Mouse (Mus musculus) cerebellum, adult 11-12 months (tissue): ENCODE measurements at regions not wholly inside any gene's neighbourhood (a gene's known extent, or its start where the extent isn't known, plus 50 kb on each side); places are given as distances from the start of the nearest gene placed in this dataset.

Source experiments
- DNase-seq: peaks from one replicate; pipeline ENCODE4 v3.0.0; 2022

GRCm38 (mm10) chr7:124868133-124868603, 576.3 kb upstream of the Kdm8 start:
- peak; percentile 48 for DNase-seq

- DNase-seq: no peak
Observed at GRCm38 (mm10) chr7:124868621-124869020, 575.9 kb upstream of the Kdm8 start.

GRCm38 (mm10) chr7:124880771-124881170, 563.7 kb upstream of the Kdm8 start:
- no peak for DNase-seq

GRCm38 (mm10) chr7:124907233-124907632, 537.2 kb upstream of the Kdm8 start:
- DNase-seq: no peak

GRCm38 (mm10) chr7:124907662-124908296, 536.7 kb upstream of the Kdm8 start:
- no peak for DNase-seq

- DNase-seq: no peak
Observed at GRCm38 (mm10) chr7:124914061-124914460, 530.4 kb upstream of the Kdm8 start.

GRCm38 (mm10) chr7:124914479-124914878, 530.0 kb upstream of the Kdm8 start:
- no peak for DNase-seq

- DNase-seq: no peak
Observed at GRCm38 (mm10) chr7:124914972-124915371, 529.5 kb upstream of the Kdm8 start.

GRCm38 (mm10) chr7:124915637-124916036, 528.8 kb upstream of the Kdm8 start:
- no peak for DNase-seq

GRCm38 (mm10) chr7:124917606-124918120, 526.8 kb upstream of the Kdm8 start:
- DNase-seq: no peak

GRCm38 (mm10) chr7:124922806-124923205, 521.7 kb upstream of the Kdm8 start:
- DNase-seq: no peak

GRCm38 (mm10) chr7:124933573-124933972, 510.9 kb upstream of the Kdm8 start:
- no peak for DNase-seq

GRCm38 (mm10) chr7:124939357-124939756, 505.1 kb upstream of the Kdm8 start:
- no peak for DNase-seq

- DNase-seq: no peak
Observed at GRCm38 (mm10) chr7:124941527-124941926, 502.9 kb upstream of the Kdm8 start.

- DNase-seq: no peak
Observed at GRCm38 (mm10) chr7:124946424-124946823, 498.1 kb upstream of the Kdm8 start.

GRCm38 (mm10) chr7:124957329-124957728, 487.1 kb upstream of the Kdm8 start:
- DNase-seq: no peak

GRCm38 (mm10) chr7:124974870-124975488, 469.5 kb upstream of the Kdm8 start:
- no peak for DNase-seq

- DNase-seq: no peak
Observed at GRCm38 (mm10) chr7:124989456-124989855, 455.0 kb upstream of the Kdm8 start.

GRCm38 (mm10) chr7:124990695-124991094, 453.8 kb upstream of the Kdm8 start:
- no peak for DNase-seq

- DNase-seq: no peak
Observed at GRCm38 (mm10) chr7:124996538-124996937, 447.9 kb upstream of the Kdm8 start.

- no peak for DNase-seq
Observed at GRCm38 (mm10) chr7:125000669-125001068, 443.8 kb upstream of the Kdm8 start.

- DNase-seq: no peak
Observed at GRCm38 (mm10) chr7:125005638-125006037, 438.8 kb upstream of the Kdm8 start.

GRCm38 (mm10) chr7:125019259-125019658, 425.2 kb upstream of the Kdm8 start:
- no peak for DNase-seq

GRCm38 (mm10) chr7:125024944-125025343, 419.5 kb upstream of the Kdm8 start:
- no peak for DNase-seq

- DNase-seq: no peak
Observed at GRCm38 (mm10) chr7:125033778-125034177, 410.7 kb upstream of the Kdm8 start.
